Mouse (Mus musculus) bone marrow macrophage, adult 2 months (primary cell): Measurements from ENCODE around the gene Setd4.

Source experiments
- CTCF ChIP-seq: IDR thresholded peaks from 2 replicates; pipeline ENCODE4 v1.5.1; 2012; ENCODE audit warnings: low read depth, mild to moderate bottlenecking, low read length, moderate library complexity
- POLR2A ChIP-seq: IDR thresholded peaks from 2 replicates; pipeline ENCODE4 v1.6.1; 2012; ENCODE audit warnings: mild to moderate bottlenecking, low read depth, low read length, borderline replicate concordance

DNA sequence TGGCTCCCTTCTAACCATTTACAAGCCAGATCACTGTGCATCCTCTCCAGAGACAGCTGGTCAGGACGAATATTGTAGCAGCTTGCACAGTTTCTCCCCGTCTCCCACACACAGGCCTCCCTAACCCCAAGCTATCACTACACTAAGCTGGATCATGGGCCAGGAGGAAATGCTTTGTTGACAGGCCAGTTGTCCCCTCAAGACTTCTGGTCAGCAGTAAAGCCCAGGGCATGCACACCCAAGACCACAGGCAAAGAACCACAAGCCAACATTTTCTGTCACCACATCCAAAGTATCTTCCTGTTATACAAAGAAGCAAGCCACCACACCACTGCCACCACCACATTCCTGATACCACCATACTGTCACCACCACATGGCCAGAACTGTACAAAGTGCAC, 55.8 kb downstream of the Setd4 start:
- TF ChIP-seq CTCF (no peak), POLR2A (no peak)
